Mouse (Mus musculus) monocyte, adult 5-6 weeks (primary cell): ENCODE measurements at regions not wholly inside any gene's neighbourhood (a gene's known extent, or its start where the extent isn't known, plus 50 kb on each side); places are given as distances from the start of the nearest gene placed in this dataset.

Experiments used
- ATAC-seq: fragments of 153-309, 156-312 bp; replicated peaks from 2 replicates; pipeline ENCODE4 v1.8.0; 2017; ENCODE audit warnings: mild to moderate bottlenecking; ENCODE audit not compliant: low TSS enrichment, insufficient number of reproducible peaks, severe bottlenecking, poor library complexity, low FRiP score

DNA sequence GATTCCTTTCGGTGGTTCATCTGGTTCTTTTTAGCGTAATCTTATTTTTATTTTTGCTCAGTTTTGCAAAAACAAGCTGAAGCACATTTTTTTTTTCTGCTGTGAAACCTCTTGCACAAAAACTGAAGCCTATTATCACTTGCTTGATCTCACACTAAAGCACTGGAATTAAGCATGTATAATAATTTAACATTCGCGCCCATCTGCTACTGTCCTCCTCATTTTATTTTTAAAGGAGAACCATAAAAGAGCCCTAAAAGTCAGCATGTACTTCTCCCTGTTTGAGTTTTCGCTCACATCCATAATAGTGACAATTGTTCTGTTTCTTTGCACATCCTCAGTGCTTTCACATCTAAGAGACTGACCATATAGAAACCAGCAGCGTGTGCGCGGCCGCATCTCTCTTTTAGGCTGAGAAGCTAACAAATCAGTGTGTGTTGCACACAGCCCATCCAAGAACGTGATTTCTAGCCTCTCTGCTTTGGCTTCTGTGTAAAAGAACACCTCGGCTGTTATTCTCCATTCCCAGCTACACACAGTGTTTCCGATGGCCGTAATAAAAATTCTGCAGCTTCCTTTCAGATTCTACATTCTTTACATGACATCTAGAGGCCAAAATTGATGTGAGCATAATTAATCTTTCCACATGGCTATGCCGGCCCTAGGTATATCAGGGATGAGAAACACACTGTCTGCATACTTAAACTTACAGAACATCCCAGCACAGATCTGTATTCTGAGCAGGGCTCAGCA, 567.5 kb downstream of the Gbe1 start:
- ATAC-seq = no peak

GRCm38 (mm10) chr16:70900085-70900484, 586.3 kb downstream of the Gbe1 start:
- ATAC-seq = no peak

- no peak for ATAC-seq
These were observed 606.3 kb downstream of the Gbe1 start for GRCm38 (mm10) chr16:70920047-70920446.

GRCm38 (mm10) chr16:70929651-70930050, 615.9 kb downstream of the Gbe1 start:
- ATAC-seq = no peak

DNA sequence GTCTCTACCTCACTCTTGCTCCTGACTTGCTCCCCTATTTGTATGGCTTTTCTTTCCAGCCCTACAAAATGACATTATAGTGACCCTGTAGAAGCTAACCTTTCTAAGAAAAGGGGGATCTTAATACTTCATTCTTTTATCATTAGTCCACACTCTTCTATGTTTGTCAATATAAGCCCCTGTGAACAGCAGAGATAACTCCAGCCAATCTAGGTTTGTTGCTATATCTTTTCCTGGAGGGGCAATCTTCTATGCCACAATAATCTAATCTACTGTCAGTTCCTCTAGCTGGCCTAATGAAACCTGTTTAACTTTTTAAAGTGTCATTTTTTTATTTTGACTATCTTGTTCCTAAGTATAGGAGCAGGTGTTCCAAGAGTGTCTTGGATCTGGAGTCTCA, 622.2 kb downstream of the Gbe1 start:
- no peak for ATAC-seq

GRCm38 (mm10) chr16:70952937-70953336, 639.2 kb downstream of the Gbe1 start:
- no peak for ATAC-seq
